Mouse (Mus musculus): ENCODE measurements around the gene Tfrc. TPM values are rescaled to one million over a fixed set of nuclear protein-coding genes. Genes with fewer than 3 reads are reported as not detected.
A peak's percentile ranks its signal among the peaks of the same experiment; 100 is the strongest.

Tfrc gene
- polyA plus RNA-seq, 1 experiment from 2014 or later = 71.9 TPM

DNA sequence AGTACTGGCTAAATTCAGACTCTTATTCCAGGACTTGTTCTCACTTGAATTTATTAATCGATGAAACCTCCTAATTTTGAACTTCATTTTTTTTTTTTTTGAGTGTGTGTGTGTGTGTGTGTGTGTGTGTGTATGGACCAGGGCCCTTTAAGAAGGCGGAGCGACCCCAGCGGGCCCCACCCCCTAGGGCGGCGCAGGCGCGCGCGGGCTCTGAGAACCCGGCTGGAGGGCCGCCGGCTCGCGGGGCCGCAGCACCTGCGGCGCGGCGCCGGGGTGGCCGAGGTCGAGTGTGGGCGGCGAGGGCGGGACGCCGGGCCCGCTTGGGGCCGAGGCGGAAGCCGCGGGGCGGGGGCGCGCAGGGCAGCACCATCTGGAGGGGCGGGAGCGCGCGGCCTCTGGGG, 34.9 kb downstream of the Tfrc start, which contains the start of gene Tnk2:
Gene Tnk2, plus strand, starts transcription at position 214 of the 401 bp plus-strand sequence.
- H3K36me3 ChIP-seq = 0 out of 2 replicates have a peak, but pooled peaks cover 3% of the 10 kb centered on the region
- no peaks in the 10 kb centered on the region for H3K9me3 ChIP-seq (replicated peaks)
- WGBS = under 1% methylated on average over 40 of the region's 40 CpGs
- no peaks in the 10 kb centered on the region; the same call in 1 of the 2 replicates for H3K27me3 ChIP-seq (ENCODE audit: low read depth, poor library complexity, severe bottlenecking)
- DNase-seq (ENCODE audit: low spot score) = peak; percentile 89
- H3K4me3 ChIP-seq = peak within 1 kb of the TSS; percentile 95
- H3K4me1 ChIP-seq = peaks cover 40% of the 10 kb centered on the region
- peak within 1 kb of the TSS; percentile 96 for H3K27ac ChIP-seq (replicated peaks)

DNA sequence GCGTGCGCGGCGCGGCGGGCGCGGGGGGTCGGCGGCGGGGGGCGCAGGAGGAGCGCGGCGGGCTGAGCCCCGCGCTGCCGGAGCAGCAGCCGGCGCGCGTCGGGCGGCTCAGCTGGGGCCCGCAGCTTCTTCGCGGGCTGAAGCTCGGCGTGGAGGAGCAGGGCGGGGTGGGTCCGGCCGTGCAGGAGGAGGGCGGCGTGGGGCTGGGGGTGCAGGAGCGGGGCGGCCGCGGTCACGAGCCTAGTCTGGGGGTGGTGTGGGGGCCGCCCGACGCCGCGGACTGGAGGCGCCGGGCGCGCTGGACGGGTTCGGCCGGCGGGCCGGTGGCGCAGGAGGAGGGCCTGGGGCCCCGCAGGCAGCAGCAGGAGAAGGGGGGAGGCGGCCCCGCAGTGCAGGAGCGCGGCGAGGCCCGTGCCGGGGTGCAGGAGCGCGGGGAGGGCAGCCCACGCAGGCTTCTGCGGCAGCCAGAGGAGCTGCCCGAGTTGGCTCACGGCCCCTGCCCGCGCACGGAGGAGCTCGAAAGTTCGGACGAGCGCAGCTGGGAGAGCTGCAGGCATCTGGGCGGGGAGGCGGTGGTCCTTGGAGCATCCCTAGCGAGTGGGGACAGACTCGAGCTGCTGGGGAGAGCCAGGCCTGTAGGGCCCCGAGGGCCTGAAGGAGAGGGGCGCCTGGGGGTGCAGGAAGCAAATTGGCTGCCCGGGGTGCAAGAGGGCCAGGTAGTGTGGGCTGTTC, 35.5 kb downstream of the Tfrc start:
- peak; percentile 72 for DNase-seq (ENCODE audit: low spot score)
- Histone ChIP-seq H3K27me3 (ENCODE audit: low read depth, poor library complexity, severe bottlenecking) (no peaks in the 10 kb centered on the region; the same call in 1 of the 2 replicates), H3K4me1 (peaks cover 38% of the 10 kb centered on the region), H3K4me3 (peak overlapping the region; percentile 95), H3K36me3 (0 out of 2 replicates have a peak, but pooled peaks cover 3% of the 10 kb centered on the region), H3K27ac (replicated peaks) (peak overlapping the region; percentile 96), H3K9me3 (replicated peaks) (no peaks in the 10 kb centered on the region)
- WGBS = 3% methylated on average over 80 of the region's 82 CpGs

DNA sequence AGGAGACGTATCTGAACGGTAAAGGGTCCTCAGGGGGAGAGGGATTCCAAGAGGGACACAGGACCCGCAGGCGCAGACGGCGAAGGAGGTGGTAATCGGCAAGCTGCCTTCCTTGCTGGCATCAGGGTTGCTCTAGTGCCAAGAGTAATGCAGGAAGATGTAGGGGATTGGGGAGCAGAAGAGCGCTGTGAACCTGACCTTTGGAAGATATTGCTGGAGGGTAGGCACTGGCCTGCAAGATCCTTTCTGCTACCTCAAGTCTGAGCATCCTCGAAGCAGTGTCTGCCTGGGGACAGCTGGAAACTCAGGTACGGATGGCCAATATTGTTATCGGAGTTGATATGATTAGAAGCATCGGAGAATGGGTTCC, 36.1 kb downstream of the Tfrc start:
- DNase-seq (ENCODE audit: low spot score) = no peak
- H3K4me1 ChIP-seq = peaks cover 38% of the 10 kb centered on the region
- H3K36me3 ChIP-seq = 0 out of 2 replicates have a peak, but pooled peaks cover 3% of the 10 kb centered on the region
- H3K9me3 ChIP-seq (replicated peaks) = no peaks in the 10 kb centered on the region
- no peaks in the 10 kb centered on the region; the same call in 1 of the 2 replicates for H3K27me3 ChIP-seq (ENCODE audit: low read depth, poor library complexity, severe bottlenecking)
- H3K27ac ChIP-seq (replicated peaks) = peak overlapping the region; percentile 96
- peak overlapping the region; percentile 95 for H3K4me3 ChIP-seq
- 11% methylated on average over 12 of the region's 12 CpGs for WGBS

DNA sequence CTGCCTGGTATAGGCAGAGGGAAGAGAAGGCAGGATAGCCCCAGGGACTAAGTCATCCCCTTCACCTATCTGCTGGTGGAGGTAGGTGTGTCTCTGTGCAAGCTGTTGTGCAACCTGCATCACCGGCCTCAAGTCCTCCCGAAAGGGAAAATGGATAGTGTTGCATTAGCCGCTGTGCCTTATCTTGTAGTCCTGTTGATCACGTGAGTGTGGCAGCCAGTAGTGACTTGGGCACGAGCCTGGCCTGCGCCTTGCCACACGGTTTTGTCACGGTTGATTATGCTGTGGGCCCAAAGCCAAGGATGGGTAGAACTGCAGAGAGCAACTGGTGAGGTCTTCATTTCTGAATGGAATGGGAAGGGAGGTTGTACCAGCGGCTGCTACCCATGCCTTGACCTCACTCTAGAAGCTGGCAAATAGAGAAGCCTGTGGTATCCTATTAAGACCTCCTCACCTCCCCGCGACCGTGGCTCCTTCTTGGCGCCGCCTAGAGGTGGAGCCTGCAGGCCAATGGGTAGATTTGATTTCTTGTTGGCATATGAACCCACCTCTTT, 36.7 kb downstream of the Tfrc start:
- Histone ChIP-seq H3K4me3 (peak overlapping the region; percentile 95), H3K4me1 (peaks cover 38% of the 10 kb centered on the region)
- WGBS = 26% methylated on average over 14 of the region's 14 CpGs

DNA sequence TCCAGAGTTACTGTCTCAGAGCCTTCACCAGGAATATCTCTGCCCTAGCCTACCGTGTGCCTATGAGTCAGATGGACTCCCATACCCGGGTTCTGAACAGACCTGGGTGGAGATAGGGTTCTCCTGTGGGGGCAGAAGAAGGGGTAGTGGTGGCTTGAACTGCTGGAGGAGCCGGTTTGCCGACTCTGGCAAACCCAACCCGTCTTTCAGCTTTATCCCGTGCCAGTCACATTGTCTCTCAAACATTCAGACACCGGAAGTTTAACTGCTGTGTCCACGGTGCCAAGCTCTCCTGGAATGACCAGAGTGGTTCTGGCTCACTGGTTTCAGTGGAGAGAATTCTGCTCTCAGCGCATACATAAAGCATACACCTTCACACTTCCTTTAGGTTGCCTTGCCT, 37.3 kb downstream of the Tfrc start:
- no peak overlapping the region for H3K27ac ChIP-seq (replicated peaks)

More for the DNA sequence above, 36.7 kb downstream of the Tfrc start:
- Histone ChIP-seq H3K9me3 (replicated peaks) (no peaks in the 10 kb centered on the region), H3K27ac (replicated peaks) (no peak overlapping the region), H3K27me3 (ENCODE audit: low read depth, poor library complexity, severe bottlenecking) (no peaks in the 10 kb centered on the region; the same call in 1 of the 2 replicates), H3K36me3 (0 out of 2 replicates have a peak, but pooled peaks cover 3% of the 10 kb centered on the region)
- DNase-seq (ENCODE audit: low spot score) = no peak

DNA sequence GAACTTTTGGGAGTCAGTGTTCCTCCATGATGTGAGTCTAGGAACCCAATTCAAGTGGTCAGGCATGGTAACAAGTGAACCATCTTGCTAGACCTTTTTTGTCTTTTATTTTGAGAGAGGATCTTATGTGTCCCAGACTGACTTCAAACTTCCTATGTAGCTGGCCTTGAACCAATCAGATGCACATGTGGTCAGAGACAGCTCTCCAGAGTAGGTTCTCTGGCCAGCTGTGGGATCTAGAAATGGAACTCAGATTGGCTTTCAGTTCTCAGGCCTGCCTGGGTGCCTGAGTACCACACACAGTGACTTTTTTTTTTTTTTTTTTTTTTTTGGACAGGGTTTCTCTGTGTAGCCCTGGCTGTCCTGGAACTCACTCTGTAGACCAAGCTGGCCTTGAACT, 39.0 kb downstream of the Tfrc start:
- Histone ChIP-seq H3K4me1 (peaks cover 26% of the 10 kb centered on the region), H3K9me3 (replicated peaks) (no peaks in the 10 kb centered on the region), H3K36me3 (peaks cover 18% of the 10 kb centered on the region), H3K4me3 (no peak overlapping the region), H3K27ac (replicated peaks) (no peak overlapping the region), H3K27me3 (ENCODE audit: low read depth, poor library complexity, severe bottlenecking) (no peaks in the 10 kb centered on the region; the same call in 1 of the 2 replicates)
- DNase-seq (ENCODE audit: low spot score) = no peak

More for the DNA sequence above, 37.3 kb downstream of the Tfrc start:
- H3K4me3 ChIP-seq = peak overlapping the region; percentile 95
- H3K36me3 ChIP-seq = peaks cover 7% of the 10 kb centered on the region
- WGBS = 88% methylated on average over 9 of the region's 9 CpGs
- no peaks in the 10 kb centered on the region; the same call in 1 of the 2 replicates for H3K27me3 ChIP-seq (ENCODE audit: low read depth, poor library complexity, severe bottlenecking)
- peaks cover 38% of the 10 kb centered on the region for H3K4me1 ChIP-seq
- no peaks in the 10 kb centered on the region for H3K9me3 ChIP-seq (replicated peaks)
- DNase-seq (ENCODE audit: low spot score) = no peak

DNA sequence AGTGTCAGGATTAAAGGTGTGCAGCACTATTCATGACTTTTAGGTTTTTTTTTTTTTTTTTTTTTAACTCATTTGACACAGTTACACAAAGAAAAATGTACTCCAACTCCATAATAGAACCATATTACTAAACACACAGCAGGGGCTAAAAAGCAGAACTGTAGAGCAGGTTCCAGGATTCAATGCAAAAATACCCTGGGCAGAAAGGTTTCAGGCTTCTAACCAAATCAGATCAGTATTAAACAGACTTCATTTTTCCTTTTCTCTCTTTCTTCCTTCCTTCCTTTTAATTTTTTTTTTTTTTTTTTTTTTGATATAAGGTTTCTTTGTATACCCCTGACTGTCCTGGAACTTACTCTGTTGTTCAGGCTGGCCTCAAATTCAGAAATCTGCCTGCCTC, 41.7 kb downstream of the Tfrc start:
- H3K4me3 ChIP-seq = no peak overlapping the region
- no peaks in the 10 kb centered on the region; the same call in 1 of the 2 replicates for H3K27me3 ChIP-seq (ENCODE audit: low read depth, poor library complexity, severe bottlenecking)
- H3K9me3 ChIP-seq (replicated peaks) = no peaks in the 10 kb centered on the region
- no peak for DNase-seq (ENCODE audit: low spot score)
- peaks cover 28% of the 10 kb centered on the region for H3K36me3 ChIP-seq
- peaks cover 18% of the 10 kb centered on the region for H3K4me1 ChIP-seq
- H3K27ac ChIP-seq (replicated peaks) = no peak overlapping the region

DNA sequence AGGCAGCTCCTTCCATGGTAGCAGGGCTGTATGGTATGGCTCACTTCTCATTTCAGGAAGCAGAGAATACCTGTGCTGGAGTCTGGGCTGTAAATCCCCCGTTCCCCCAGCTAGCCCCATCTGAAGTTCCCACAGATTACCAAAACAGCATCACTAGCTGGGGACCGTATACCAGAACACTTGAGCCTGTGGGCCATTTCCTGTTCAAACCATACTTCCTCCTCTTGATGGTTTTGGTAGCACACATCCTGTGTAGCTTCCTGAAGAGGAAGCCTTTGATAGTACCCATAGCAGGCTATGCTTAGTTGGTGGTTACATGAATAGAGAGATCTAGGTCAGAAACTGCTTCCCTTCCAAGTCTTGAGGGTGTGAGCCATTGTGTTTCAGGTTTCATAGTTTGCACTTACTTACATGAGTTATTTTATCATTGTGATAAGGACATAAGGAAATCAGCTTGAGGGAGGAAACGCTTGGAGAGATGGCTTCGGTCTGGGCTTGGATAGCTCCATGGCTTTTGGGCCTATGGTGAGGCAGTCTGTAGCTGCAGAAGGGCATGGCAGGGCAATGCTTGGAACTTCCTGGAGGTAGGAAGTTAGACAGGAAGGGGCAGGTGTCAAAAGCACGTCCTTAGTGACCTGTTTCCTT, 42.4 kb downstream of the Tfrc start:
- Histone ChIP-seq H3K27ac (replicated peaks) (no peak overlapping the region), H3K36me3 (peaks cover 27% of the 10 kb centered on the region), H3K27me3 (ENCODE audit: low read depth, poor library complexity, severe bottlenecking) (no peaks in the 10 kb centered on the region; the same call in 1 of the 2 replicates), H3K9me3 (replicated peaks) (no peaks in the 10 kb centered on the region), H3K4me1 (peaks cover 11% of the 10 kb centered on the region), H3K4me3 (no peak overlapping the region)
- DNase-seq (ENCODE audit: low spot score) = no peak
- WGBS = 85% methylated on average over 5 of the region's 5 CpGs

DNA sequence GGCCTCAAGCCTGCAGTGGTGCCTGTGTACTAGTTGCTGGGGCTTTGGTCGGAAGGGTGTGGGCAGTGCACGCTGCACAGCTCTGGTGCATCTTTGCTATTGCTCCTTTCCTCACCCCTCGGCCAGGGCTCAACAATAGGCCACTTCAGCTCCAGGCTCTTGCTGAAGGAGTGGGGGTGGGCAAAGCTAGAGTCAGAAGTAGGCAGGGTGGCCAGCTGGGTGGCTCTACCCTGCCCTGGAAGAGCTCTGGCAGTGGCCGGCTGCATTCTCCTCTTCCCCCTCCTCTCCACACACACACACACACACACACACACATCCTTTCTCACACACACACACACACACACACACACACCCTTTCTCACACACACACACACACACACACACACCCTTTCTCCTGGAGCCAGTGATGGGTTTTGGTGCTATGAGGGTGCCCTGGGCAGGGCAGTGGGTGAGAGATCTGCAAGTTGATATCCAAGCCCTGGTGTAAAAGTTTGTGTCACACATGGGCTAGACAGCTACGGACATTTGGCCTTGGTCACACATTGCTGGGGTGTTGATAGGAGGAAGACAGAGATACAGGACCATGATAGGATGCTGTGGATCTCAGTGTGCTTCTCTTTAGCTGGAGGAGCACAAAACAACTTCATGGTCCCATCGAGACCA, 45.5 kb downstream of the Tfrc start:
- Histone ChIP-seq H3K9me3 (replicated peaks) (no peaks in the 10 kb centered on the region), H3K27me3 (ENCODE audit: low read depth, poor library complexity, severe bottlenecking) (no peaks in the 10 kb centered on the region), H3K4me3 (no peak overlapping the region), H3K27ac (replicated peaks) (no peak overlapping the region), H3K4me1 (peaks cover 25% of the 10 kb centered on the region), H3K36me3 (peaks cover 24% of the 10 kb centered on the region)
- WGBS = 86% methylated on average over 6 of the region's 6 CpGs
- no peak for DNase-seq (ENCODE audit: low spot score)

DNA sequence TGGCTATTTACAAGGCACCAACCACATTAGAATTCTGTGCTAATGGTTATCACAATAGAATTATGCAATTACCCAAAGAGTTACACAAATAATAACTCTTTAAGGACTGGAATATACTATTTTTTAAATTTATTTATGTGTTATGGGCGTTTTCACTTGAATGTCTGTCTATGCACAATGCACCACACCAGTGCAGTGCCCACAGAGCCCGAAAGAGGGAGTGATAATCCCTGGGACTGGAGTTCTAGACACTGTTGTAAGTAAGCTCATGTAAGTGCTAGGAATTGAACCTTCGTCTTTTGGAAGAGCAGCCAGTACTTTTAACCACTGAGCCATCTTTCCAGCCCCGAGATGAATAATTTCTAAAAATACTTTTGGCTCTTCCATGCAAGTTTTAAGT, 46.8 kb downstream of the Tfrc start:
- peaks cover 39% of the 10 kb centered on the region for H3K4me1 ChIP-seq
- DNase-seq (ENCODE audit: low spot score) = no peak
- no peak overlapping the region for H3K4me3 ChIP-seq
- H3K36me3 ChIP-seq = peaks cover 24% of the 10 kb centered on the region
- 85% methylated on average over 4 of the region's 4 CpGs for WGBS
- no peak overlapping the region for H3K27ac ChIP-seq (replicated peaks)
- H3K9me3 ChIP-seq (replicated peaks) = no peaks in the 10 kb centered on the region
- no peaks in the 10 kb centered on the region for H3K27me3 ChIP-seq (ENCODE audit: low read depth, poor library complexity, severe bottlenecking)

DNA sequence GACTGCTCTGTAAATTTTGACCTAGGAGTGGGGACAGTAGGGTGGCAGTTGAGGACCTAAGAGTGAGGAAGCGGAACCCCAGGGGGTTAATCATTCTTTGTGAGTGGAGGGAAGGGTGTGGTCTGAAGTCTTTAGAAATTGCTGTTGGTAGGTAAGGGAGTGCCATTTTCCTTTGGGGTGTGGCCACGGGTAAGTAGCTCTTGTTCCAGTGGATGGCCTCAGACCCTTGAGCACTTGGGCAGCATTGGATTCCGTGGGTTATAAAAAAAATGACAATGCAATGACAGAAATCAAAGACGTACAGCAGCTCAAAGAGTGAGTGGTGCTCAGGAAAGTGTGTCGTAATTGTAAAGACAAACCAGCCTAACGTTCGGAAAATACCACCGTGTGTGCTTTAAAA, 47.6 kb downstream of the Tfrc start:
- DNase-seq (ENCODE audit: low spot score) = no peak
- H3K9me3 ChIP-seq (replicated peaks) = no peaks in the 10 kb centered on the region
- H3K4me1 ChIP-seq = peaks cover 46% of the 10 kb centered on the region
- no peaks in the 10 kb centered on the region for H3K27me3 ChIP-seq (ENCODE audit: low read depth, poor library complexity, severe bottlenecking)
- 86% methylated on average over 8 of the region's 8 CpGs for WGBS
- H3K27ac ChIP-seq (replicated peaks) = no peak overlapping the region
- H3K4me3 ChIP-seq = no peak overlapping the region
- peaks cover 17% of the 10 kb centered on the region for H3K36me3 ChIP-seq

DNA sequence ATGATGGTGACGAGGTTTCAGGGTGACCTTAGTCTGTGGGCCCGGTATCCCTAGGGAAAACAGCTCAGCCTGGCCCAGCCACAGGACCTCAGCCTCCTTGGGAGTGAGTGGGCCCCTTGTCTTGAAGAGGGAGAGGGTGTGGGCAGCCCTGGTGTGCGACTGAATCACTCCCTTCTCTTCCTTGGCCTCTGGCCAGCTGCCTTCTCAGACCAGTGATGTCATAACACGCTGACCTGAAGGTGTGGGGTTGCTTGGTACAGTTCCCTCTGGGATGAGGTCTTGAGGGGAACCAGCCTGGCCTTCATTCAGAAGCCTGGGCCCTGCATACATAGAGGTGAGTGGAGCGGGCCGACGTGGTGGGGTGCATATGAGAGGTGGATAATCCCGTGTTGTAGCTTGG, 48.1 kb downstream of the Tfrc start:
- no peak for DNase-seq (ENCODE audit: low spot score)
- H3K36me3 ChIP-seq = peaks cover 13% of the 10 kb centered on the region
- H3K4me1 ChIP-seq = peaks cover 51% of the 10 kb centered on the region
- H3K27me3 ChIP-seq (ENCODE audit: low read depth, poor library complexity, severe bottlenecking) = no peaks in the 10 kb centered on the region
- no peaks in the 10 kb centered on the region for H3K9me3 ChIP-seq (replicated peaks)
- no peak overlapping the region for H3K27ac ChIP-seq (replicated peaks)
- 90% methylated on average over 8 of the region's 8 CpGs for WGBS
- no peak overlapping the region for H3K4me3 ChIP-seq

Data from midbrain, embryonic 10.5 days (tissue).